Mouse (Mus musculus) cerebellum, postnatal 14 days (tissue): ENCODE measurements around the gene Gpr89.

Experiments
- DNase-seq, 2 experiments: peaks; one replicate each; pipeline ENCODE4 v3.0.0; 2021; ENCODE audit warnings: mixed read lengths in 2 of 2

The Gpr89 gene

DNA sequence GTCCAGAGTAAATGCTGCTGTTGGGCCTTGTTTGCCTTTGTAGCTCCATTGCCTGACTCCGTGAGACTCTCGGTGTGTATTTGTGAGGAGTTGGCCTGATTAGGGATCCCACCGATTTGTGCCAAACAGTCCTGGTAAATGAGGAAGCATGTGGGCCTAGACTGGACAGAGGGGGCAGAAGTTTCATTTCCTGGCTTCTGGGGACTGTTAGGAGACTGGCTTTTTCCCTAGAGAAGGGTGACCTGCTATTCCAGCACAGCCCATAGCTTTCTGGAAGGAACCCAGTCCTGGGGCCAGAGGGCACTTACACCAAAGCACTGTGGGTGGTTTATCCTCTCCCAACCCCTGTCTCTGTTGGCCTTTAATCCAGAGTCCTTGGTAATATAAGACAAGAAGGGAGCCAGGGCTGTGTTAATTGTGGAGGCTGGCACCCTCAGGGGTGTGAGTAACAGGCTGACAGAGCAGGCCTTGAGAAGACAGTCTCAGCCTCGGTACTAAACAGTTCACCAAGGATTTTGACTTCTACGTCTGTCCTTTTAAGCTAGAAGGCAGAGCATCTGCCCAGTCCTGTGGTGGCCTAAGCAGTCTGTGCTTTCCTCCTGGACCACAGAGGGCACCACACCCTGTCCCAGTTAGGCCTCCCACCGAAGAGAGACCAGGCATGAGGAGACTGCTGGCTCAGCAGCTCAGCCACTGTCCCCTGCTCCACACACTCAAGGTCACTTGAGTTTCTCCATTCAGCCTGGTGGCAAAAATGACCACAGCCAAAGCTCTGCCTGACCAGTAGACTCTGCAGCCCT lies 84.8 kb downstream of the Gpr89 start:
- DNase-seq = no peak
